Mouse (Mus musculus) forebrain, embryonic 12.5 days (tissue): ENCODE measurements around the gene Rftn1. TPM values are rescaled to one million over a fixed set of nuclear protein-coding genes. Genes with fewer than 3 reads are reported as not detected.

Source experiments
- ATAC-seq: fragments of 200-750 bp; cut with Nextera tagmentation; 2 replicates; pipeline ENCODE4 v1.8.0; 2017; ENCODE audit warnings: moderate TSS enrichment; ENCODE audit not compliant: low FRiP score
- H3K27ac ChIP-seq: fragments of 300-500 bp; sonication (generic); 2 replicates; pipeline ENCODE4 v1.5.1; 2016; ENCODE audit warnings: mild to moderate bottlenecking
- H3K27me3 ChIP-seq: fragments of 300-500 bp; sonication (generic); 2 replicates; pipeline ENCODE4 v1.6.1; 2016; ENCODE audit warnings: mild to moderate bottlenecking
- H3K36me3 ChIP-seq: fragments of 300-500 bp; sonication (generic); replicated peaks from 2 replicates; pipeline ENCODE4 v1.6.1; 2016; ENCODE audit warnings: mild to moderate bottlenecking
- H3K4me1 ChIP-seq: fragments of 300-500 bp; sonication (generic); 2 replicates; pipeline ENCODE4 v1.6.1; 2016
- H3K4me2 ChIP-seq: fragments of 300-500 bp; sonication (generic); 2 replicates; pipeline ENCODE4 v1.6.1; 2016; ENCODE audit warnings: mild to moderate bottlenecking, moderate library complexity
- H3K4me3 ChIP-seq: fragments of 300-500 bp; sonication (generic); replicated peaks from 2 replicates; pipeline ENCODE4 v1.5.1; 2016; ENCODE audit warnings: mild to moderate bottlenecking
- H3K9ac ChIP-seq: fragments of 300-500 bp; sonication (generic); 2 replicates; pipeline ENCODE4 v1.6.1; 2016; ENCODE audit warnings: mild to moderate bottlenecking
- H3K9me3 ChIP-seq: fragments of 300-500 bp; sonication (generic); 2 replicates; pipeline ENCODE4 v1.6.1; 2016
- WGBS: fragments of 180-500 bp; shearing (Covaris S2); methylation state at CpG from one replicate; pipeline ENCODE4 v1.1.7; 2016; 5-methylcytosine and 5-hydroxymethylcytosine counted together
- polyA plus RNA-seq: library from polyadenylated mRNA; unstranded; fragments of >200 nt; fragmentation: Nextera tagmentation; extraction: Ambion mirVana; gene quantifications from 2 replicates; pipeline ENCODE4 v1.2.1, GENCODE M21; 2016

Gene Rftn1
- polyA plus RNA-seq, 1 experiment from 2014 or later = 13.4 TPM

GRCm38 (mm10) chr17:50183300-50183699 is 7.2 kb downstream of the Rftn1 start:
- WGBS = 87% methylated on average over 4 of the region's 4 CpGs

GRCm38 (mm10) chr17:50182542-50182951 is 7.9 kb downstream of the Rftn1 start:
- Histone ChIP-seq H3K27ac (no peak overlapping the region), H3K27me3 (no peaks in the 10 kb centered on the region), H3K4me3 (no peak overlapping the region), H3K36me3 (no peaks in the 10 kb centered on the region), H3K9me3 (no peaks in the 10 kb centered on the region), H3K9ac (no peak overlapping the region), H3K4me1 (peaks cover 6% of the 10 kb centered on the region; the same call in 1 of the 2 replicates), H3K4me2 (no peak overlapping the region)
- ATAC-seq = no peak
- WGBS = 83% methylated on average over 3 of the region's 3 CpGs

More at GRCm38 (mm10) chr17:50183300-50183699, 7.2 kb downstream of the Rftn1 start:
- H3K27ac ChIP-seq = no peak overlapping the region
- no peak for ATAC-seq
- no peaks in the 10 kb centered on the region for H3K36me3 ChIP-seq
- H3K9ac ChIP-seq = no peak overlapping the region
- no peaks in the 10 kb centered on the region for H3K27me3 ChIP-seq
- no peak overlapping the region for H3K4me2 ChIP-seq
- no peak overlapping the region for H3K4me3 ChIP-seq
- no peaks in the 10 kb centered on the region for H3K9me3 ChIP-seq
- H3K4me1 ChIP-seq = peaks cover 6% of the 10 kb centered on the region; the same call in 1 of the 2 replicates

DNA sequence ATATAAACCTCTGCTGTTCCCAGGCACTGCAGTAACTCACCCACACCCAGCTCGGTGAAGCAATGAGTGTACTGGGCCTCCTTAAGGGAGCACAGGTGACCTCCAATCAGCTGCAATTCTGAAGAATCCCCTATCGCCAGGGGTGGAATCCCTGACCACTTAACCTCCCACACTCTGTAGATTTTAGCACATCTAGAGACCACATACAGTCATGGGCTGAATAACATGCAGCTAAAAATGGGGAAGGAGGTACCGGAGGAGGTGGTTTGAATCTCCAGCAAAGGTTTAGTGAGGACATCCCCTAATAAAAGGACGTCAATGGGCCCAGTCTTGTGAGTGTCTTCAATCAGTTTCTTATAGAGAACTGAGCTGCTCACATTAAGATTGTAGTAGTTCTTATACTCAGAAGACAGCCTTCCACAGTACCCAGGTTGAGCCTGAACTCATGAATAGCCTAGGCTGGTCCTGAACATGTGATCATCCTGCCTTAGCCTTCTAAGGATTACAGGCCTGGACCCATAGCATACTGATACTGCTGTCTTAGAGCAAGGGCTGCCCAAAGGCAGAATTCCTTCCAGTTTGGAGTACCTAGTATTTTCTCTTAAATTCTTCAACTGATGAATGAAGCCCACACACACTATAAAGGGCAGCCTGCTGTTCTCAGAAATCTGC is 9.4 kb downstream of the Rftn1 start:
- WGBS = 93% methylated on average over 4 of the region's 4 CpGs
- Histone ChIP-seq H3K36me3 (no peaks in the 10 kb centered on the region), H3K4me3 (no peak overlapping the region), H3K4me2 (no peak overlapping the region), H3K27me3 (no peaks in the 10 kb centered on the region), H3K9me3 (0 out of 2 replicates have a peak, but pooled peaks cover 3% of the 10 kb centered on the region), H3K27ac (no peak overlapping the region), H3K9ac (no peak overlapping the region), H3K4me1 (peaks cover 6% of the 10 kb centered on the region; the same call in 1 of the 2 replicates)
- no peak for ATAC-seq

GRCm38 (mm10) chr17:50173776-50174175 is 16.7 kb downstream of the Rftn1 start:
- peaks cover 8% of the 10 kb centered on the region; the same call in 1 of the 2 replicates for H3K9me3 ChIP-seq
- no peak overlapping the region for H3K4me3 ChIP-seq
- H3K27me3 ChIP-seq = no peaks in the 10 kb centered on the region
- no peak overlapping the region for H3K4me2 ChIP-seq
- H3K9ac ChIP-seq = no peak overlapping the region
- peaks cover 7% of the 10 kb centered on the region; the same call in 1 of the 2 replicates for H3K4me1 ChIP-seq
- whole genome bisulfite sequencing = 96% methylated on average over 3 of the region's 3 CpGs
- no peak for ATAC-seq
- no peak overlapping the region for H3K27ac ChIP-seq
- H3K36me3 ChIP-seq = no peaks in the 10 kb centered on the region

GRCm38 (mm10) chr17:50173368-50173767 is 17.1 kb downstream of the Rftn1 start:
- Histone ChIP-seq H3K9ac (no peak overlapping the region), H3K9me3 (peaks cover 8% of the 10 kb centered on the region; the same call in 1 of the 2 replicates), H3K27me3 (no peaks in the 10 kb centered on the region), H3K4me1 (peaks cover 7% of the 10 kb centered on the region; the same call in 1 of the 2 replicates), H3K4me2 (no peak overlapping the region), H3K4me3 (no peak overlapping the region), H3K36me3 (no peaks in the 10 kb centered on the region), H3K27ac (no peak overlapping the region)
- ATAC-seq = no peak
- WGBS = 97% methylated on average over 5 of the region's 5 CpGs

DNA sequence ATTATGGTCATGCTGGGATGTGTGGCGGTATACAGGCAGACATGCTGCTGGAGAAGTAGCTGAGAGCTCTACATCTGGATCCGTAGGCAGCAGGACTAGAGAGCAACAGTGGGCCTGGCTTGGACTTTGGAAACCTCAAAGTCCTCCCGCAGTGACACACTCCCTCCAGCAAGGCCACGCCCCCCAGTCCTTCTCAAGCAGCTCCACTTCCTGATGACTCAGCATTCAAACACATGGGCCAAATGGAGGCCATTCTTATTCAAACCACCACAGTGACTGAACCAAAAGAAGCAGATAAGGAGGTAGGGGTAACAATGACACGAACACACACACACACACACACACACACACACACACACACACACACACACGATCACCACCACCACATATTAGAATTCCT is 17.7 kb downstream of the Rftn1 start:
- Histone ChIP-seq H3K9ac (no peak overlapping the region), H3K27me3 (no peaks in the 10 kb centered on the region), H3K36me3 (no peaks in the 10 kb centered on the region), H3K4me2 (no peak overlapping the region), H3K27ac (no peak overlapping the region), H3K4me3 (no peak overlapping the region), H3K4me1 (peaks cover 7% of the 10 kb centered on the region; the same call in 1 of the 2 replicates), H3K9me3 (peaks cover 8% of the 10 kb centered on the region; the same call in 1 of the 2 replicates)
- WGBS = 96% methylated on average over 6 of the region's 6 CpGs
- ATAC-seq = no peak

DNA sequence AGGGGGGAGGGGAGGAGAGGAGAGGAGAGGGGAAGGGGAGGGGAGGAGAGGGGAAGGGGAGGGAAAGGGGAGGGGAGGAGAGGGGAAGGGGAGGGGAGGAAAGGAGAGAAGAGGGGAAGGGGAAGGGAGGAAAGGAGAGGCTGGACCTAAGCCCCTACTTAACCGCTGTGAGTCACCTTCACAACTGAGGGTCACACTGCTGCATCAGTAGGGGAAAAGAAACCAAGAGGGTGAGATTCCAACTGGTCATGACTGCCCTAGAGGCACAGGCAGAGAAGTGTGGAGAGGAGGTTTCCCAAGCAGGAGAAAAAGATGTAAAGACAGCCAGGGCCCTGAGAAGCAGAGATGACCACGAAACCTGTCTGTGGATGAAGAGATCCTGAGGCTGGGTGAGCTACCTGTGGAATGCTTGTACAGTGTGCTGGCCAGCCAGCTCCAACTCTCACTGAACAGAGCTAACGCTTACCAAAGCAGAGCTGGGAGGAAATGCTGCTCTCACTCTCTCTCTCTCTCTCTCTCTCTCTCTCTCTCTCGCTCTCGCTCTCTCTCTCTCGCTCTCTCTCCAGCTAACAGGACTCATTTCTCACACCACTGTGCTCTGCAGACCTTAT is 19.4 kb downstream of the Rftn1 start:
- WGBS = 78% methylated on average over 6 of the region's 6 CpGs
- H3K27ac ChIP-seq = no peak overlapping the region

GRCm38 (mm10) chr17:50169946-50170427 is 20.5 kb downstream of the Rftn1 start:
- H3K36me3 ChIP-seq = 0 out of 2 replicates have a peak, but pooled peaks cover 2% of the 10 kb centered on the region
- WGBS = 63% methylated on average over 7 of the region's 7 CpGs

More for the DNA sequence above, 19.4 kb downstream of the Rftn1 start:
- H3K27me3 ChIP-seq = no peaks in the 10 kb centered on the region
- H3K4me3 ChIP-seq = no peak overlapping the region
- H3K36me3 ChIP-seq = no peaks in the 10 kb centered on the region
- ATAC-seq = no peak
- peaks cover 5% of the 10 kb centered on the region; the same call in 1 of the 2 replicates for H3K9me3 ChIP-seq
- H3K4me2 ChIP-seq = no peak overlapping the region
- peaks cover 7% of the 10 kb centered on the region; the same call in 1 of the 2 replicates for H3K4me1 ChIP-seq
- H3K9ac ChIP-seq = no peak overlapping the region

DNA sequence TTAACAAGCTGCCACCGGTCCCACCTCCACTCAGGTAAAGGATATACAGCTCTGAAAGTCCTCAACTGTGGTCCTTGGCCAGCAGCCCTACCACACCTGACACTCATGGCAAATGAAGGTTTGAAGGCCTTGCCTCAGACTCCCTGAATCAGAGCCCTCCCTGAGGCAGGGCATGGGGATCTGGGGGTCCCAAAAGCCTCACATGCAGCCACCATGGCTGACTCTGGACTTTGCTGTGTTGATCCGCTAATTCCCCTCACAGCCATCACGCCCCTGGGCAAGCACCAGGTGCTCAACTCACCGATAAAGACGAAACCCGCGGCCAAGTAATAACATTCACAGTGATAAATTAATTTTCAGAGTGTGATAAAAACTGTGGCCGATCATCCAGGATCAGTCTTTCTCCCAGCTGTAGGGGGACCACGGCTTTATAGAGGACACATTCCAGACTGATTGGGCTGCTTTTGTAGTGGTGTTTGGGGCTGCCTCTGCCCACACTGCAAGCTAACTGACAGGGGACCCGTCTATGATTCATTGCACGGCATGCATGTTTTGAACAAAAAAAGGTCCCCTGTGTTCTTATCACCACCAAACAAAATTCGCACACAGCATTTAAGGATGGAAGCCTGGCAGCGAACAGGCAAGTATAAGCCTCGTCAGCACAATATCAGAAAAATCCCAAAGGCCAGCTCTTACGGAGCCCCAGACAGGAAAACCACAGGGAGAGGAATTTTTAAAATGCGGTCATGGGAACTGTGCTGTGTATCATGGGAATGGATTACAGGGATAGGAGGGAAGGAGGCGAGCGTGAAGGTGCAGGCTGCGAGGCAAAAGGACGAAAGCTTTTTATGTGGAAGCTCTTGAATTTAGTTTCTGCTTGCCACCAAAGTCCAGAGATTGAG is 29.3 kb downstream of the Rftn1 start:
- 77% methylated on average over 20 of the region's 20 CpGs for WGBS
- Histone ChIP-seq H3K9me3 (peaks cover 13% of the 10 kb centered on the region; the same call in 1 of the 2 replicates), H3K27ac (no peak overlapping the region), H3K4me3 (no peak overlapping the region), H3K4me1 (no peaks in the 10 kb centered on the region), H3K4me2 (no peak overlapping the region), H3K9ac (no peak overlapping the region), H3K27me3 (no peaks in the 10 kb centered on the region), H3K36me3 (0 out of 2 replicates have a peak, but pooled peaks cover 6% of the 10 kb centered on the region)
- no peak for ATAC-seq

More at GRCm38 (mm10) chr17:50169946-50170427, 20.5 kb downstream of the Rftn1 start:
- Histone ChIP-seq H3K27me3 (no peaks in the 10 kb centered on the region), H3K9me3 (peaks cover 10% of the 10 kb centered on the region; the same call in 1 of the 2 replicates), H3K9ac (no peak overlapping the region), H3K27ac (no peak overlapping the region), H3K4me2 (no peak overlapping the region), H3K4me3 (no peak overlapping the region), H3K4me1 (peaks cover 7% of the 10 kb centered on the region; the same call in 1 of the 2 replicates)
- no peak for ATAC-seq

DNA sequence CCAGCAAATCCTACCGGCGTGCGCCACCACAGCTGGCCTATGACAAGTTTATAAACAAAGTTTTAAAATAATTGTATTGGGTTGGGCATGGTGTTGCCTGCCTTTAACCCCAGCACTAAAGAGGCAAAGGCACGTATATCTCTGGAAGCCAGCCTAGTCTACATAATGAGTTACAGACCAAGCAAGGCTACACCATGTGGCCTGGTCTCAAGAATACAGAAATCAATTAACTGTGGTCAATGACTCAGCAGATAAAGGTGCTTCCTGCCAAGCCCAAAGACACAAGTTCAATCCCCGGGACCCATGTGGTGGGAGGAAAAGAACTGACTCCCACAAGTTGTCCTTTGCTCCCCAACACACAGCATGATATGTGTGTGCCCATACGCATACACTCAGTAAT is 30.1 kb downstream of the Rftn1 start:
- no peak overlapping the region for H3K9ac ChIP-seq
- ATAC-seq = no peak
- H3K4me1 ChIP-seq = no peaks in the 10 kb centered on the region
- peaks cover 11% of the 10 kb centered on the region; the same call in 1 of the 2 replicates for H3K9me3 ChIP-seq
- no peaks in the 10 kb centered on the region for H3K27me3 ChIP-seq
- no peak overlapping the region for H3K4me2 ChIP-seq
- WGBS = 87% methylated on average over 6 of the region's 6 CpGs
- no peak overlapping the region for H3K27ac ChIP-seq
- 0 out of 2 replicates have a peak, but pooled peaks cover 6% of the 10 kb centered on the region for H3K36me3 ChIP-seq
- no peak overlapping the region for H3K4me3 ChIP-seq

GRCm38 (mm10) chr17:50159816-50160215 is 30.7 kb downstream of the Rftn1 start:
- no peak overlapping the region for H3K4me2 ChIP-seq
- no peak for ATAC-seq
- no peaks in the 10 kb centered on the region for H3K4me1 ChIP-seq
- H3K9ac ChIP-seq = no peak overlapping the region
- no peaks in the 10 kb centered on the region for H3K27me3 ChIP-seq
- WGBS = 92% methylated on average over 6 of the region's 6 CpGs
- H3K4me3 ChIP-seq = no peak overlapping the region
- 0 out of 2 replicates have a peak, but pooled peaks cover 4% of the 10 kb centered on the region for H3K36me3 ChIP-seq
- no peak overlapping the region for H3K27ac ChIP-seq
- peaks cover 6% of the 10 kb centered on the region; the same call in 1 of the 2 replicates for H3K9me3 ChIP-seq
